Mouse (Mus musculus) midbrain, embryonic 15.5 days (tissue): ENCODE measurements around the gene Zbp1. TPM values are rescaled to one million over a fixed set of nuclear protein-coding genes. Genes with fewer than 3 reads are reported as not detected.

Experiments
- ATAC-seq: fragments of 200-750 bp; cut with Nextera tagmentation; replicated peaks from 2 replicates; pipeline ENCODE4 v1.8.0; 2017; ENCODE audit warnings: moderate TSS enrichment
- H3K27ac ChIP-seq: fragments of 300-500 bp; sonication (generic); 2 replicates; pipeline ENCODE4 v1.5.1; 2015; ENCODE audit warnings: mild to moderate bottlenecking, inconsistent platforms
- H3K27me3 ChIP-seq: fragments of 300-500 bp; sonication (generic); replicated peaks from 2 replicates; pipeline ENCODE4 v1.6.1; 2015; ENCODE audit warnings: inconsistent platforms
- H3K36me3 ChIP-seq: fragments of 300-500 bp; sonication (generic); replicated peaks from 2 replicates; pipeline ENCODE4 v1.6.1; 2015; ENCODE audit warnings: inconsistent platforms
- H3K4me1 ChIP-seq: fragments of 300-500 bp; sonication (generic); 2 replicates; pipeline ENCODE4 v1.6.1; 2015; ENCODE audit warnings: inconsistent platforms
- H3K4me2 ChIP-seq: fragments of 300-500 bp; sonication (generic); 2 replicates; pipeline ENCODE4 v1.6.1; 2015; ENCODE audit warnings: inconsistent platforms, mild to moderate bottlenecking, moderate library complexity
- H3K4me3 ChIP-seq: fragments of 300-500 bp; sonication (generic); 2 replicates; pipeline ENCODE4 v1.5.1; 2015; ENCODE audit warnings: mild to moderate bottlenecking, inconsistent platforms
- H3K9ac ChIP-seq: fragments of 300-500 bp; sonication (generic); 2 replicates; pipeline ENCODE4 v1.6.1; 2015; ENCODE audit warnings: mild to moderate bottlenecking, inconsistent platforms
- H3K9me3 ChIP-seq: fragments of 300-500 bp; sonication (generic); 2 replicates; pipeline ENCODE4 v1.6.1; 2016; ENCODE audit warnings: inconsistent platforms
- WGBS: fragments of 180-500 bp; shearing (Covaris S2); methylation state at CpG from one replicate; pipeline ENCODE4 v1.1.7; 2015; ENCODE audit warnings: mixed read lengths; 5-methylcytosine and 5-hydroxymethylcytosine counted together
- polyA plus RNA-seq: library from polyadenylated mRNA; unstranded; fragments of >200 nt; fragmentation: Nextera tagmentation; extraction: Ambion mirVana; gene quantifications from 2 replicates; pipeline ENCODE4 v1.2.1, GENCODE M21; 2015

The Zbp1 gene
- polyA plus RNA-seq, 1 experiment from 2014 or later, result 0.22 TPM

DNA sequence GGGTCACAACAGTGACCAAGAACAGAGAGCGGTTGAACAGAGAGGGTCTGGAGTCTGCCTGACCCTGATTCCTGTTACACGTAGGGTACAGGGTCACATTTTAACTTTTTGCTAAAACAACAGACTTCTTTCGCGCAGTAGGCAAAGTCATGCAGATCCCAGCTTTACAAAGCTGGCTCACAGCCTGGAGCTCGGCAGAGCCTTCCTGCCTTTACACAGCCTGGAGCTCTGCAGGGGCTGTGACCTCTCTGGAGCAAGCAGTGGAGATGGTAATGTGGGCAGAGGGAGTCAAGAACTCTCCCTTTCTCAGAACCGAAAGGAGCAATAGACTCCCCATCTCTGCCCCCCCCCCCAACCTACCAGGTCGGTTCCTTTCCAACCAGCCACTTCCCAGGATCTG lies 6.1 kb upstream of the Zbp1 start:
- 71% methylated on average over 7 of the region's 7 CpGs for WGBS
- no peak overlapping the region for H3K4me2 ChIP-seq
- no peak overlapping the region for H3K4me3 ChIP-seq
- no peak overlapping the region for H3K9ac ChIP-seq
- no peak for ATAC-seq
- peaks cover 4% of the 10 kb centered on the region; the same call in 1 of the 2 replicates for H3K36me3 ChIP-seq
- peaks cover 3% of the 10 kb centered on the region for H3K4me1 ChIP-seq
- H3K27ac ChIP-seq, result no peak overlapping the region
- H3K27me3 ChIP-seq, result no peaks in the 10 kb centered on the region
- H3K9me3 ChIP-seq, result no peaks in the 10 kb centered on the region

DNA sequence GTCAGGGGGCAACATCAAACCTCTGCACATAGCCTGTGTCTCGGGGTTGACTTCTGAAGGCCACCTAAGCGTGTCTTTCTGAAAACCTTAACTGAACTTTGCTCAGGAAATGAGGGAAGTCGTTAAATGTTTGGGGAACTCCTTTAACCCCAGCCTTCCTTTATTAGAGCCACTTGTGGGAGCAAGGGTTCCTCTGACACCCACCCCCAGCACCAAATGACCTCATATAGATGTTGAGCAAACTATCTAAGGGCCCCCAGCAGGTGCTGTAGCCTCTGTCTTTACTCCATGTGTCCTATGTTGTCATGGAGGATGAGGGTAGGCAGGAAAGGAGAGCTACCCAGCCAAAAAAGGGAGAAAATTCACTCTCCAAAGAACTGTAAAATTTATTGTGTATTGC lies 5.4 kb upstream of the Zbp1 start:
- H3K4me1 ChIP-seq, result no peaks in the 10 kb centered on the region
- ATAC-seq, result no peak
- 83% methylated on average over 3 of the region's 3 CpGs for WGBS

DNA sequence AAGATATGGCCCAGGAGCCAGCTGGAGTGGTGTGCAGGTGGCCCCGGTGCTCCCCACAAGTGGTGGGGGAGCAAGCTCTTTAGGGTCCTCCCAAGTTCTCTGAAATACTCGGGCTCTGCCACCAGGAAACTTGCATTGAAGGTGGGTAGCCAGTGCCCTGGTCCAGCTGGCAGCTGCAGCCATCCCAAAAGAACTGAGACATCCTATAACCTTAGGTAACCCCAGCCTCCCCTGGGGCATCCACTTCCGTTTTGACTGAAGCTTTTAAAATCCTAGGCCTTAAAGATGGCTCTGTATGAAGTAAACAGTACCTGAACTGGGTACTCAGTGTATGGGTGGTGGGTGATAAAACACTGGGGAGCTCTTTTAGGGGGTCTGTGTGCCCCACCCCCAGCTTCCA lies 4.8 kb upstream of the Zbp1 start:
- Histone ChIP-seq H3K27me3 (no peaks in the 10 kb centered on the region), H3K9ac (no peak overlapping the region), H3K4me3 (no peak overlapping the region), H3K36me3 (peaks cover 3% of the 10 kb centered on the region; the same call in 1 of the 2 replicates), H3K4me2 (no peak overlapping the region), H3K27ac (no peak overlapping the region), H3K9me3 (no peaks in the 10 kb centered on the region), H3K4me1 (no peaks in the 10 kb centered on the region)
- ATAC-seq, result no peak
- 79% methylated on average over 3 of the region's 3 CpGs for WGBS

More for the DNA sequence above, 5.4 kb upstream of the Zbp1 start:
- Histone ChIP-seq H3K36me3 (peaks cover 4% of the 10 kb centered on the region; the same call in 1 of the 2 replicates), H3K27me3 (no peaks in the 10 kb centered on the region), H3K9me3 (no peaks in the 10 kb centered on the region), H3K4me2 (no peak overlapping the region), H3K27ac (no peak overlapping the region), H3K9ac (no peak overlapping the region), H3K4me3 (no peak overlapping the region)

DNA sequence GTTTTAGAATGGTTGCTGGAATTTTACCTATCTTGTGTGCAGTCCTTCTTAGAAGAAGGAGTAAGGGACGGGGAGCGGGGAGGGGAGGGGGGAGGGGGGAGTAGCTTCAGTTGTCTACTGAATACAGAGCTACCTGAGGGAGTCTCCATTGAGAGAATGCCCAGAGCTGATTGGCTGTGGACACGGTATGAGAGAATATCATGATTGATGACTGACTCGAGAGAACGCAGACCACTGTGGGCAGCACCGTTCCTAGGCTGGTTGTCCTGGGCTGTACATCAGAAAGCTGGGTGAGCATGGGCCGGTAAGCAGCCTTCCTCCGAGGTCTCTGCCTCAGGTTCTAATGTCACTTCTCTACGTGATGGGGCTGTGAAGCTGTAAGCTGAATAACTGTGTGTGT lies 2.0 kb upstream of the Zbp1 start:
- Histone ChIP-seq H3K4me3 (no peak overlapping the region), H3K36me3 (no peaks in the 10 kb centered on the region), H3K4me1 (no peaks in the 10 kb centered on the region), H3K27ac (no peak overlapping the region), H3K9ac (no peak overlapping the region), H3K27me3 (no peaks in the 10 kb centered on the region), H3K9me3 (no peaks in the 10 kb centered on the region), H3K4me2 (no peak overlapping the region)
- WGBS, result 91% methylated on average over 9 of the region's 9 CpGs
- ATAC-seq, result no peak

DNA sequence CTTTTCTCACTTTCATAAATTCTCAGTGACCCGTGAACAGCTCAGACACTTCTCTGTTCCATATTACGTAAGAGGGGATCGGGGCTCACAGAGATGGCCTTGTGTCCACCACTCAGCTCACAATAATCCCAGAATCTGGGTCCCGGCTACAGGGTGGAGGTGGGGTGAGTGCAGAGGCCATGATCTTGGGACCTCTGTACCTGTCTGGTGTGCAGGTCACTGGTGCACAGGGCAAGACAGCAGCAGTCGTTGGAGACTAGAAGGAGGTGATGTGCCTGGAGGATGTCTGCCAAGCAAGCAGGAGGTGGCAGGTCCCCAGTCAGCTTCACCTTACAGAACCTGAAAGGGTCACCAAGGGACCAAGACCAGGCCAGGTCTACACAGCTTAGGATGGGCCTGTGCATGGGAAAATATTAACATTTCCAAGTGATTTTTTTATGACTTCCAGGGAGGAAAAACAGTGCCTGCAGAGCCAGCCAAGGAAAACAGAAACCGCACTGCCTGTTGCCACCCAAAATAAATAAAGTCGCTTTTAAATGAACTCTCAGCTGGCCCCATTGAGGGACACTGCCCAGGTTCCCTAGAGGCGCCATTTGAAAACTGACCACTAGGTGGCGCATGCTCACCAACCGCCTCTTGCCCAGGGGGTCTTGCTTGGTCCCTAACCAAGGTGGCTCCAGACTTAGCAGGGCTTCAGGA lies 682 bp upstream of the Zbp1 start:
- WGBS, result 50% methylated on average over 10 of the region's 10 CpGs
- Histone ChIP-seq H3K4me1 (no peaks in the 10 kb centered on the region), H3K27ac (no peak overlapping the region), H3K9ac (no peak overlapping the region), H3K36me3 (no peaks in the 10 kb centered on the region), H3K9me3 (no peaks in the 10 kb centered on the region), H3K4me3 (no peak overlapping the region), H3K27me3 (no peaks in the 10 kb centered on the region), H3K4me2 (no peak overlapping the region)
- no peak for ATAC-seq

DNA sequence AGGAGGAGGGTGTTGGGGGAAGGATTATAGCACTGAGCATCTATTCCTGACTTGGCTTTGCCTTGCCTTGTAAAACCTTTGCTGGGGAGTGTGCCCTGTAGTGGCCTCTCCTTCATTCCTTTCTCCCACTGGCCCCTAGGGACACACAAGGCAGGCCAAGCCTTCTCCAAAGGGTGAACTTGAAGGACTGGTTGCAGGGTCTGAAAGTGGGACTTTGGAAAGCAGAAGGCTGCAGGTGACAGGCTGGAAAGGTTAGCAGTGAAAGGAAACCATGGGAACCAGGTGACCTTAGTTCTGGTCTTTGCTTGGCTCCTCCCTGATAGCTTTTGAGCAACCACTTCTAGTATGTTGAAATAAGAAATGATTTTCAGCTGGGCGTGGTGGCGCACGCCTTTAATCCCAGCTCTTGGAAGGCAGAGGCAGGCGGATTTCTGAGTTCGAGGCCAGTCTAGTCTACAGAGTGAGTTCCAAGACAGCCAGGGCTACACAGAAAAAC lies 912 bp downstream of the Zbp1 start:
- H3K9me3 ChIP-seq, result no peaks in the 10 kb centered on the region

DNA sequence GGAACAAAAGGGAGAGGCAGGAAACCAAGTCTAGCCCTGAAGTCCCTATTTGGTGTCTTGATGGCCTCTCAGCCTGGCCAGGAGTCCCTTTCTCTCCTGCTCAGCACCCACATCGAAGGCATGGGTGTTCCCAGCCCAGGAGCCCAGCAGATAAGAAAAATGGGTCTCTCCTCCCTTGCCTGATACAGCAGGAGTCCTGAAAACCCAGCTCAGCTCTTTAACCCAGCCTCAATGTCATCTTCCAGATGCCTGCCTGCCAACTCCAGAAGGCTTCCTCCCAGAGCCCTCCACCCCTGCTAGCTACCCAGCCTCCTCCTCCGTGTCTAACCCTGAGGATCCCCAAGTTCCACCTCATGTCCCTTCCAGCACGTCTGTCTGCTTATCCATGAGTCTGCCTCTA lies 1.5 kb downstream of the Zbp1 start:
- Histone ChIP-seq H3K36me3 (no peaks in the 10 kb centered on the region), H3K4me2 (no peak overlapping the region), H3K4me1 (no peaks in the 10 kb centered on the region), H3K27ac (no peak overlapping the region), H3K27me3 (no peaks in the 10 kb centered on the region), H3K9me3 (no peaks in the 10 kb centered on the region), H3K9ac (no peak overlapping the region), H3K4me3 (no peak overlapping the region)
- no peak for ATAC-seq
- WGBS, result 75% methylated on average over 3 of the region's 3 CpGs

More for the DNA sequence above, 912 bp downstream of the Zbp1 start:
- Histone ChIP-seq H3K27ac (no peak overlapping the region), H3K9ac (no peak overlapping the region), H3K27me3 (no peaks in the 10 kb centered on the region), H3K4me2 (no peak overlapping the region), H3K4me1 (no peaks in the 10 kb centered on the region), H3K4me3 (no peak overlapping the region), H3K36me3 (no peaks in the 10 kb centered on the region)
- WGBS, result 93% methylated on average over 5 of the region's 5 CpGs
- ATAC-seq, result no peak

DNA sequence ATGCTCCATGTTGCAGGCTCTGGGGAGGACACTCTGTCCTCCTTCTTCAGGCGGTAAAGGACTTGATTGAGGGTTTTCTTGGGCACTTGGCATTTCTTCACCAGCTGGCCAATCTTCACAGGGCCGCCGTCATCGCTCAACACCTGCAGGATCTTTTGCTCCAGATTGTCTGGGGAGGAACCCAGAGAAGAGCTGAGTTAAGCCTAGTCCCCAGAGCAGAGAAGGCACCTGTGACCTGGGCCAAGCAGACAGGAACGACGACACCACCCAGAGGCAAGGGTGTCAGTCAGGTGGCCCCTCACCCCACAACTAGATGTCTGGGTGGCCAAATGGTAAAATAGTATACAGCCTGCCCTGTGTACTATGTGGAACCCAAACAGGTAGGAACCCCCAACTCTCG lies 1.9 kb downstream of the Zbp1 start:
- H3K27me3 ChIP-seq, result no peaks in the 10 kb centered on the region
- H3K4me3 ChIP-seq, result no peak overlapping the region
- H3K36me3 ChIP-seq, result no peaks in the 10 kb centered on the region
- ATAC-seq, result no peak
- H3K9me3 ChIP-seq, result no peaks in the 10 kb centered on the region
- H3K9ac ChIP-seq, result no peak overlapping the region
- 92% methylated on average over 7 of the region's 7 CpGs for WGBS
- no peak overlapping the region for H3K27ac ChIP-seq
- no peak overlapping the region for H3K4me2 ChIP-seq
- H3K4me1 ChIP-seq, result no peaks in the 10 kb centered on the region

DNA sequence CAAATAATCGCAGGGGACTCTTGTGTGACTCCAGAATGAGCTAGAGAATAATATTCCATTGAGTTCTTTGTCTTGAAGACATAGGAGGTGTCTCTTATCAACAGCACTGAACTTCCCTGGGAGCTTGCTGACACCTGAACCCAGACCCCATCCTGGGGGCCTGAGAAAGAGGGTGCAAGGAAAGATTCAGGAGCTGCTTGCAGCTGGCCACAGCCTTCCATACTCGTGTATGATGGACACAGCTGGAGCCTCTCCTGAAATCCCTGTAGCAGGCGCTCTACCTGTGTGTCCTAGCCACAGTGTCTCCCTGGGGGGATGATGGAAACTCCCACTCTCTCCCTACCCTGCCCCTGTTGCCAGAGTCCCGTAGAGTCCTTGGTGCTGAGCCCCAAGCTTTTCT lies 6.5 kb downstream of the Zbp1 start:
- ATAC-seq, result no peak
- no peak overlapping the region for H3K4me3 ChIP-seq
- 78% methylated on average over 4 of the region's 4 CpGs for WGBS
- H3K36me3 ChIP-seq, result no peaks in the 10 kb centered on the region
- no peak overlapping the region for H3K4me2 ChIP-seq
- H3K9me3 ChIP-seq, result no peaks in the 10 kb centered on the region
- no peak overlapping the region for H3K27ac ChIP-seq
- H3K9ac ChIP-seq, result no peak overlapping the region
- H3K27me3 ChIP-seq, result no peaks in the 10 kb centered on the region
- H3K4me1 ChIP-seq, result no peaks in the 10 kb centered on the region

DNA sequence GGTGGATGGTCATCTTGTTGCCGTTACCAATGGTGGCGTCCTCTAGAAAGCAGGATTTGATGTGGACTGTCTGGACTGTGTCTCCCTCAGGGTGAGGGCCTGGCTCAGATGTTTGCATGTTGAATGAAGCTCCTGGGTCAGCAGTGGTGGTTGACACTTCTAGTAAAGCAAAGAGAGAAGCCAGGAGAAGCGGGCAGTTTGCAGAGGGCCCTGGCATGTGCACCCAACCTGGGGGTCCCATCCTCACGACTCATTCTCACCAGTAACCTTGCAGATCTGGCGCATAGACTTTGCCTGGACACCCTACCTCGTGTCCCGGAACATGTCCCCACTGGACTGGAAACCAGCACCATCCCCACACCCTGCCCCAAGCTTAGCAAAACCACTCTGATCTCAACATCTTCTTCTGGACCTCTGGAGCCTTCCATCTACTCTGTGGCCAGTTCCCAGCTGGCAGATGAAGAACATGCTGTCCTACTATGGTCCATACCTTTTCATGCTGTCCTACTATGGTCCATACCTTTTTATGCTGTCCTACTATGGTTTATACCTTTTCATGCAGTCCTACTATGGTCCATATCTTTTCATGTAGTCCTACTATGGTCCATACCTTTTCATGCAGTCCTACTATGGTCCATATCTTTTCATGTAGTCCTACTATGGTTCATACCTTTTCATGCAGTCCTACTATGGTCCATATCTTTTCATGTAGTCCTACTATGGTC lies 9.5 kb downstream of the Zbp1 start:
- no peaks in the 10 kb centered on the region for H3K4me1 ChIP-seq
- no peak overlapping the region for H3K9ac ChIP-seq
- no peaks in the 10 kb centered on the region for H3K27me3 ChIP-seq
- H3K4me3 ChIP-seq, result no peak overlapping the region
- no peak for ATAC-seq
- H3K9me3 ChIP-seq, result no peaks in the 10 kb centered on the region
- WGBS, result 98% methylated on average over 7 of the region's 7 CpGs
- no peak overlapping the region for H3K27ac ChIP-seq
- H3K36me3 ChIP-seq, result no peaks in the 10 kb centered on the region
- no peak overlapping the region for H3K4me2 ChIP-seq

DNA sequence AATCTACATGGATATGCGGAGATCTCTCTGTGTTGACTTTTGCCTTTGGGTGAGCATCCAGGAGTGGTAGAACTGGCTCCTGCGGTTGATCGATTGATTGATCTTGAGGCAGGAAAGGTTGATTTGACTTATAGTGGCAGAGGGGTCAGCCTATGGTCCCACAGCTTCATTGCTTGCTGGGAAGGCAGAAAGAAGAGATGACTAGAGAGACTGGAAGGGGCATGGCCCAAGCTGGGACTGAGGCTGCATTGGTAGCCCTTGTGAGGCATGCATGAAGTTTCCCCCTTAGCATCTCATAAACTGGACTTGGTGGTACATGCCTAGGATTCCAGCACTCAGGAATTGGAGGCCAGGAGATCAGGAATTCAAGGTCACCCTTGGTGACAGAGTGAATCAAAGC lies 11.7 kb downstream of the Zbp1 start:
- Histone ChIP-seq H3K36me3 (no peaks in the 10 kb centered on the region), H3K4me1 (no peaks in the 10 kb centered on the region), H3K9ac (no peak overlapping the region), H3K4me3 (no peak overlapping the region), H3K27me3 (no peaks in the 10 kb centered on the region), H3K9me3 (no peaks in the 10 kb centered on the region), H3K4me2 (no peak overlapping the region), H3K27ac (no peak overlapping the region)
- 98% methylated on average over 3 of the region's 3 CpGs for WGBS
- ATAC-seq, result no peak

DNA sequence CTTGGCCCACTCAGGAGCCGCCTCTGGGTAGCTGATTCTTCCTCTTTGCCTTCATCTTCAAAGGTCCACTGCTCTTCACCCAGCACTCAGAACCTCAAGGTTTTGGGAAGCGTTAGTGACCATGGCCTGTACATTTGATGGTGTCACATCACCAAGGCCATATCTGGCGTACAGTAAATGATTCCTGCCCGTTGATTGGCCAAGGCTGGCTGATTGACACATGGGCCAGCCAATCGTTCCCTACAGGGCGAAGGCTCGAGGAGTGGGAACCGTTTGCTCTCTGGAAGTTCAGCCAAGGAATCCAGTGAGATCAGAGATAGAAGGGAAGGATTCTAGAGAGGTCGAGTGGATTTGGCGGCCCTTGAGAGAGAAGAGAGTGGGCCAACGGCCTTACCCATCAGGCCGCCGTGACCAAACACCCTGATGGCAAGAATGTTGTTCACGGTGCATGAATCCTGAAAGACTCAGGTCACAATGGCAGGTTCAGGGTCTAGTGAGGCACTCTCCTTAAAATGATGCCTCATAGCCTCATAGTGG lies 13.1 kb downstream of the Zbp1 start:
- Histone ChIP-seq H3K4me3 (no peak overlapping the region), H3K36me3 (no peaks in the 10 kb centered on the region), H3K4me1 (no peaks in the 10 kb centered on the region), H3K27me3 (no peaks in the 10 kb centered on the region), H3K9me3 (no peaks in the 10 kb centered on the region), H3K4me2 (no peak overlapping the region), H3K9ac (no peak overlapping the region), H3K27ac (no peak overlapping the region)
- no peak for ATAC-seq
- WGBS, result 91% methylated on average over 14 of the region's 14 CpGs
